Mouse (Mus musculus) bone marrow, adult 2 months (tissue): Measurements from ENCODE around the gene Abcb8.

Experiments used
- CTCF ChIP-seq: fragments of 200-500 bp; IDR thresholded peaks from 2 replicates; pipeline ENCODE4 v1.5.1; 2011; ENCODE audit warnings: low read length, control low read depth; ENCODE audit not compliant: control insufficient read depth, insufficient read depth
- POLR2A ChIP-seq: fragments of 200-500 bp; IDR thresholded peaks from 2 replicates; pipeline ENCODE4 v1.6.1; 2011; ENCODE audit warnings: low read depth, mild to moderate bottlenecking, control low read depth, low read length, borderline replicate concordance; ENCODE audit not compliant: control insufficient read depth

GRCm38 (mm10) chr5:24424861-24425411, 31.5 kb downstream of the Abcb8 start:
- TF ChIP-seq POLR2A, result peak; percentile 48; the same call in 1 of the 2 replicates
- TF ChIP-seq CTCF, result no peak
